Mouse (Mus musculus) bone marrow, adult 2 months (tissue): Measurements from ENCODE around the gene Irgc1. TPM values are rescaled to one million over a fixed set of nuclear protein-coding genes. Genes with fewer than 3 reads are reported as not detected.

Source experiments
- H3K27ac ChIP-seq: fragments of 200-500 bp; 2 replicates; pipeline ENCODE4 v1.5.1; 2012; ENCODE audit warnings: low read depth, mild to moderate bottlenecking, control low read depth, inconsistent platforms, low read length; ENCODE audit not compliant: control insufficient read depth, poor library complexity, insufficient read depth
- H3K4me1 ChIP-seq: fragments of 200-500 bp; 2 replicates; pipeline ENCODE4 v1.6.1; 2011; ENCODE audit warnings: low read length; ENCODE audit not compliant: control insufficient read depth, insufficient read depth
- H3K4me3 ChIP-seq: fragments of 200-500 bp; replicated peaks from 2 replicates; pipeline ENCODE3; 2011; ENCODE audit warnings: mild to moderate bottlenecking, low read depth, low read length, control low read depth; ENCODE audit not compliant: control insufficient read depth
- CTCF ChIP-seq: fragments of 200-500 bp; IDR thresholded peaks from 2 replicates; pipeline ENCODE4 v1.5.1; 2011; ENCODE audit warnings: low read length, control low read depth; ENCODE audit not compliant: control insufficient read depth, insufficient read depth
- POLR2A ChIP-seq: fragments of 200-500 bp; IDR thresholded peaks from 2 replicates; pipeline ENCODE4 v1.6.1; 2011; ENCODE audit warnings: low read depth, mild to moderate bottlenecking, control low read depth, low read length, borderline replicate concordance; ENCODE audit not compliant: control insufficient read depth
- WGBS: fragments of 180-500 bp; shearing (Covaris S2); methylation state at CpG from one replicate; pipeline ENCODE4 v1.1.7; 2018; 5-methylcytosine and 5-hydroxymethylcytosine counted together
- polyA plus RNA-seq: library from polyadenylated mRNA; stranded (reverse); fragments of >200 nt; gene quantifications from 2 replicates; pipeline ENCODE4 v1.2.4, GENCODE M21; 2011; ENCODE audit warnings: low replicate concordance; ENCODE audit not compliant: missing spikeins, insufficient read depth, insufficient read length

The Irgc1 gene
- polyA plus RNA-seq, 1 experiment, result not detected

- WGBS, result under 1% methylated on average over 27 of the region's 27 CpGs
- TF ChIP-seq CTCF, result no peak
- TF ChIP-seq POLR2A, result peak; percentile 90
- Histone ChIP-seq H3K4me3 (peak within 1 kb of the TSS; percentile 87), H3K4me1 (peaks cover 8% of the 10 kb centered on the region), H3K27ac (peak within 1 kb of the TSS; percentile 90)
Observed at GRCm38 (mm10) chr7:24462388-24463319, 10.6 kb upstream of the Irgc1 start, which contains the start of gene Plaur. Gene Plaur, plus strand, starts transcription at chr7:24462484.

GRCm38 (mm10) chr7:24461376-24462051 is 9.4 kb upstream of the Irgc1 start:
- TF ChIP-seq POLR2A (no peak), CTCF (no peak)
- Histone ChIP-seq H3K27ac (peak overlapping the region; percentile 85), H3K4me1 (peaks cover 12% of the 10 kb centered on the region), H3K4me3 (peak overlapping the region; percentile 40)
- 30% methylated on average over 14 of the region's 14 CpGs for WGBS

GRCm38 (mm10) chr7:24459843-24460242 is 7.7 kb upstream of the Irgc1 start:
- Histone ChIP-seq H3K4me1 (peaks cover 9% of the 10 kb centered on the region), H3K4me3 (no peak overlapping the region), H3K27ac (peak overlapping the region; percentile 85)
- 64% methylated on average over 3 of the region's 3 CpGs for WGBS
- TF ChIP-seq POLR2A (no peak), CTCF (no peak)

GRCm38 (mm10) chr7:24459440-24459839 is 7.3 kb upstream of the Irgc1 start:
- TF ChIP-seq POLR2A, result no peak
- no peak for TF ChIP-seq CTCF
- Histone ChIP-seq H3K27ac (peak overlapping the region; percentile 60), H3K4me1 (peaks cover 9% of the 10 kb centered on the region), H3K4me3 (no peak overlapping the region)
- WGBS, result 55% methylated on average over 5 of the region's 5 CpGs

- Histone ChIP-seq H3K4me1 (peaks cover 11% of the 10 kb centered on the region), H3K4me3 (no peak overlapping the region), H3K27ac (peak overlapping the region; percentile 75)
- 5% methylated on average over 10 of the region's 10 CpGs for WGBS
- TF ChIP-seq CTCF (no peak), POLR2A (no peak)
Observed at GRCm38 (mm10) chr7:24457726-24458370, 5.8 kb upstream of the Irgc1 start.

- Histone ChIP-seq H3K27ac (no peak overlapping the region), H3K4me1 (peaks cover 13% of the 10 kb centered on the region), H3K4me3 (no peak overlapping the region)
- TF ChIP-seq POLR2A, result no peak
- TF ChIP-seq CTCF, result no peak
- 73% methylated on average over 5 of the region's 5 CpGs for WGBS
Observed at GRCm38 (mm10) chr7:24455726-24456125, 3.6 kb upstream of the Irgc1 start.

GRCm38 (mm10) chr7:24454199-24454598 is 2.1 kb upstream of the Irgc1 start:
- no peak for TF ChIP-seq POLR2A
- no peak for TF ChIP-seq CTCF
- 63% methylated on average over 2 of the region's 2 CpGs for WGBS
- Histone ChIP-seq H3K4me1 (peaks cover 19% of the 10 kb centered on the region), H3K27ac (no peak overlapping the region), H3K4me3 (no peak overlapping the region)

- 11% methylated on average over 9 of the region's 9 CpGs for WGBS
- H3K4me3 ChIP-seq, result peak overlapping the region; percentile 46
- no peak for TF ChIP-seq CTCF
- TF ChIP-seq POLR2A, result no peak
- H3K4me1 ChIP-seq, result peaks cover 29% of the 10 kb centered on the region
- H3K27ac ChIP-seq, result peak overlapping the region; percentile 93
Observed at GRCm38 (mm10) chr7:24450585-24451017, 1.5 kb downstream of the Irgc1 start.
